Mouse (Mus musculus): ENCODE data around the gene Tmem263. TPM values are rescaled to one million over a fixed set of nuclear protein-coding genes. Genes with fewer than 3 reads are reported as not detected.

Gene Tmem263
- polyA plus RNA-seq, 1 experiment from 2014 or later: 78.0 TPM

DNA sequence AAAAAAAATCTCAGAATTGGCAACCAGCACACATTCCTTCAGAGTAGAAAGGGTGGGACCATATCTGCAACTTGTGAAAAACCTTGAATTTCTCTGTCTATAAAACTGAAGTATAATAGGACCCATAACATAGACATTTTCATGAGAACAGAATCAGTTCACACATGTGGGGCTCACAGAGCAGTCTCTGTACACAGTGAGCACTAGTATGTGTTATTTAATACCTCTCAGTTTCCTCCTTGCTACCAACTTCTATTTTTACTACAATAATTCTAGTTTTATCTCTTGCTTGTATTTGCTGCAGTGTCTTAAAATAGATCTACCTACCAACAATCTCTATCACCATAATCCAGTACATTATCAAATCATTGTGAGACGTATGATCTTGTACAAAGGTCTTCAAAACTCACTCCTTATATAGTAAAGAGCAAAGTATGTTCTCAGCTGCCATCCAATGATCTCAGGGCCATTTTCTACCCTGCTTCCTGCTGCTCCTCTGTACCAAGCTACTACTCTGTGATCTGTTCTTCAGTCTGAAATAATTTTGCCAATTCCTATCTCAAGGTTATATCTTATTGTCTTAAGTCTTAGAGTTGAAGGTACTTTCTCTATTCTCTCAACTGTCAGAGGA is 57.7 kb downstream of the Tmem263 start:
- Histone ChIP-seq H3K36me3 (ENCODE audit: control insufficient read depth, insufficient read depth, low read length) (no peaks in the 10 kb centered on the region), H3K27me3 (ENCODE audit: control insufficient read depth, insufficient read depth, low read length) (no peaks in the 10 kb centered on the region), H3K4me3 (ENCODE audit: low read depth, low read length) (no peak overlapping the region), H3K27ac (ENCODE audit: low read length) (no peak overlapping the region), H3K4me2 (replicated peaks; ENCODE audit: low read depth, low read length) (no peak overlapping the region), H3K4me1 (ENCODE audit: control insufficient read depth, insufficient read depth, low read length) (no peaks in the 10 kb centered on the region), H3K9me3 (ENCODE audit: control insufficient read depth, low read depth, low read length) (no peaks in the 10 kb centered on the region), H3K9ac (replicated peaks; ENCODE audit: low read depth, low read length) (no peak overlapping the region)
- WGBS: 81% methylated on average over 1 of the region's 1 CpGs
- no peak for ATAC-seq (ENCODE audit: insufficient number of reproducible peaks, insufficient read depth, low FRiP score, low read depth)

DNA sequence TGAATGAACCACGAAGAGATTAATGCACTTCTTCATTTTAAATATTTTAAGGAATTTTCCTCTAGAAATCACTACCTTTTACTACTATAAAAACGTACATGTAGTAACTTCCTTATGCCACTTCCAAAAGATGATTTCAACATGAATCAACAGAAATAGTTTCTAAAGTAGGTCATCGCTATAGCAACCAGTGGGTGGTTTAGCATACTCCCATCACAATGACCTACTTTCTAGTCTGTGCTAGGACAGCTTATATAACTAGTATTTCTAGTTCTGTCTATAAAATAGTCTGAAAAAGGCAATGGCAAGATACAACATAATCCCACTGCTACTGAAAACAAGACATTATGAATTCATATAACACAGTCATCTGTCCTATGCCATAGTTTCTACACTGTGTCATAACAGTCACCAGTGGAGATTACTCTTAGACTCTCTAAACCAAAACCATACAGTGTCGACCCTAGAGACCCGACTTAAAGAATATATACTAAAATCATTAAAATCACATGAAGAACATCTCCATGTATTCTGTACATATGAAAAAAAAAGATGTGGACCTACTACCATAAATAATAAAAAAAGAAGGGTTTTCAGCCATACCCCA is 59.4 kb downstream of the Tmem263 start:
- Histone ChIP-seq H3K9me3 (ENCODE audit: control insufficient read depth, low read depth, low read length) (no peaks in the 10 kb centered on the region), H3K4me1 (ENCODE audit: control insufficient read depth, insufficient read depth, low read length) (no peaks in the 10 kb centered on the region), H3K27ac (ENCODE audit: low read length) (no peak overlapping the region), H3K36me3 (ENCODE audit: control insufficient read depth, insufficient read depth, low read length) (no peaks in the 10 kb centered on the region), H3K27me3 (ENCODE audit: control insufficient read depth, insufficient read depth, low read length) (no peaks in the 10 kb centered on the region), H3K4me2 (replicated peaks; ENCODE audit: low read depth, low read length) (no peak overlapping the region), H3K9ac (replicated peaks; ENCODE audit: low read depth, low read length) (no peak overlapping the region), H3K4me3 (ENCODE audit: low read depth, low read length) (no peak overlapping the region)
- WGBS: 75% methylated on average over 5 of the region's 5 CpGs
- no peak for ATAC-seq (ENCODE audit: insufficient number of reproducible peaks, insufficient read depth, low FRiP score, low read depth)

DNA sequence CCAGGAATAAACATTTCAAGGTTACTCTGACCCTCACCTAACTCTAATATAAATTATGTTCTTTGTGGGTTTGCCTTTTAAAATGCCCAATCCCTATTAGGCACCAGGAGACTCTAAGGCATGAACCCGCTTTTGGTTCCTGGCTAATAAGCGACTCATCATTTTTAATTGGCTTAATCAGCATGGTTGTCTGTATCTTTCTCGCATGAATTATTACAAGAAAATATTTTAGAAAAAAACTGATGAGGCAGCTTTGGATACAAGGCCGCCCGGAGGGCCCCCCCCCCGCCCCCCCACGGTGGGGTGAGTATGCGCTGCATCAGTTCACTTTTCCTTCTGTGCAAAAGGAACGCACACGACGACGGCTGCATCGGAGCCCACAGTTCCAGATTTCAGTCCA is 62.4 kb downstream of the Tmem263 start:
- Histone ChIP-seq H3K9me3 (ENCODE audit: control insufficient read depth, low read depth, low read length) (no peaks in the 10 kb centered on the region), H3K27me3 (ENCODE audit: control insufficient read depth, insufficient read depth, low read length) (no peaks in the 10 kb centered on the region), H3K4me1 (ENCODE audit: control insufficient read depth, insufficient read depth, low read length) (no peaks in the 10 kb centered on the region), H3K27ac (ENCODE audit: low read length) (no peak overlapping the region), H3K4me3 (ENCODE audit: low read depth, low read length) (no peak overlapping the region), H3K36me3 (ENCODE audit: control insufficient read depth, insufficient read depth, low read length) (no peaks in the 10 kb centered on the region), H3K9ac (replicated peaks; ENCODE audit: low read depth, low read length) (no peak overlapping the region), H3K4me2 (replicated peaks; ENCODE audit: low read depth, low read length) (no peak overlapping the region)
- ATAC-seq (ENCODE audit: insufficient number of reproducible peaks, insufficient read depth, low FRiP score, low read depth): no peak
- WGBS: 84% methylated on average over 13 of the region's 13 CpGs

DNA sequence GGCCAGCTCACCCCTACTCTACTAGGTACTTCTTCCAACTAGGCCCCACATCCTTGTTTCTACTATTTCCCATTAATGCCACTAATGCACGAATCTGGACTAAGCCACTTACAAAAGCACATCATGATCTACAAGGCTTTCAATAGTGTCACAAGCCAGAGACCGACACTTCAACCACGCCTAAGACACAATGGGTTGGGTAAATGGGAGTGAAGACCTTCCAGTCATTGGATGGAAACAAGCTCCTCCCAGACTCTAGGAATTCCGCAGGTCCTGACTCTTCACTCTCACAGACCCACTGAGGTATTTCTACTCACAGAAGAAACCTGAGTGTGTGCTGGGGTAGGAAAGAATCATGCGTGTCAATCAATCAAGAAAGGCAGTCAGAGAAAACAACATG is 62.9 kb downstream of the Tmem263 start:
- Histone ChIP-seq H3K27ac (ENCODE audit: low read length) (no peak overlapping the region), H3K9me3 (ENCODE audit: control insufficient read depth, low read depth, low read length) (no peaks in the 10 kb centered on the region), H3K4me1 (ENCODE audit: control insufficient read depth, insufficient read depth, low read length) (no peaks in the 10 kb centered on the region), H3K4me3 (ENCODE audit: low read depth, low read length) (no peak overlapping the region), H3K27me3 (ENCODE audit: control insufficient read depth, insufficient read depth, low read length) (no peaks in the 10 kb centered on the region), H3K36me3 (ENCODE audit: control insufficient read depth, insufficient read depth, low read length) (no peaks in the 10 kb centered on the region), H3K4me2 (replicated peaks; ENCODE audit: low read depth, low read length) (no peak overlapping the region), H3K9ac (replicated peaks; ENCODE audit: low read depth, low read length) (no peak overlapping the region)
- ATAC-seq (ENCODE audit: insufficient number of reproducible peaks, insufficient read depth, low FRiP score, low read depth): no peak
- 86% methylated on average over 5 of the region's 5 CpGs for WGBS

Other genes starting within 250 kb of the Tmem263 start
- 21.9 and 22.2 TPM in 2 replicates for gene Ric8b, start 185.0 kb upstream of the Tmem263 start, polyA plus RNA-seq (2014; fragmentation: Nextera tagmentation; extraction: Ambion mirVana)
- 0.71 and 1.1 TPM in 2 replicates for gene Fhl4, start 132 bp upstream of the Tmem263 start, polyA plus RNA-seq (2014; fragmentation: Nextera tagmentation; extraction: Ambion mirVana)
- 14.8 and 16.8 TPM in 2 replicates for gene Mterf2, start 25.4 kb downstream of the Tmem263 start, polyA plus RNA-seq (2014; fragmentation: Nextera tagmentation; extraction: Ambion mirVana)
- 23.3 and 25.1 TPM in 2 replicates for gene Cry1, start 82.4 kb downstream of the Tmem263 start, polyA plus RNA-seq (2014; fragmentation: Nextera tagmentation; extraction: Ambion mirVana)